Mouse (Mus musculus): ENCODE data around the gene P2rx4.

DNA sequence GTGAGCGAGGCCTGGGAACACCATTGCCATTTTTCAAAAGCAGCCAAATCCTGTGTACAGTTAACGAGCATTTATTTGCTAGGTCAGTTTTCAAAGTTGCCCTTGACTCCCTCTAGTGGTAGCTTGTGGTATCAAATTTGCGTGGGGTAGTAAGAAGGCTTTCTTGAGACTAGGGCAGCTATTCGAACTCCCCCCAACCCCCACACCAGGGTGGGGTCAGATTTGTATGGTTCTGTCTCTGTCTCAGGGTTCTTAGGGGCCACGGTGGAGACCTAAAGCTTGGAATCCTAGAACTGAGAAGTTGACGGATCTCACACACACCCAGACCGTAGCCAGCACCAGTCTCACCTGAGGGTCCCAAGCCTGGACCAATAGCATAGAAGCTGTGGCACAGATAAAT is 18.7 kb downstream of the P2rx4 start:
- no peak for TF ChIP-seq POLR2A (IDR thresholded peaks at IDR 0.05; ENCODE audit: extremely low read depth, insufficient read depth, low read length)
- peak; percentile 53 for TF ChIP-seq CTCF (IDR thresholded peaks at IDR 0.05; ENCODE audit: low read depth, low read length)

Data from liver, adult 2 months (tissue).